Mouse (Mus musculus): ENCODE results near the gene Gramd1b.

Gramd1b gene

GRCm38 (mm10) chr9:40263874-40264273 is 267.3 kb downstream of the Gramd1b start:
- no peak for DNase-seq (ENCODE audit: low read depth)

GRCm38 (mm10) chr9:40252459-40252858 is 278.7 kb downstream of the Gramd1b start:
- DNase-seq (ENCODE audit: low read depth) = no peak

GRCm38 (mm10) chr9:40249106-40249505 is 282.1 kb downstream of the Gramd1b start:
- no peak for DNase-seq (ENCODE audit: low read depth)

- no peak for DNase-seq (ENCODE audit: low read depth)
These were observed 284.5 kb downstream of the Gramd1b start for GRCm38 (mm10) chr9:40246702-40247101.

GRCm38 (mm10) chr9:40245974-40246665 is 285.1 kb downstream of the Gramd1b start:
- DNase-seq (ENCODE audit: low read depth) = no peak

GRCm38 (mm10) chr9:40245466-40245865 is 285.7 kb downstream of the Gramd1b start:
- no peak for DNase-seq (ENCODE audit: low read depth)

Data from c-Kit-positive CD71-negative TER-119-negative erythroid progenitor cells, embryonic 14.5 days (primary cell).